Mouse (Mus musculus) testis, adult 2 months (tissue): ENCODE results near the gene Akt2.

Source experiments
- CTCF ChIP-seq: fragments of 200-500 bp; IDR thresholded peaks from 2 replicates; pipeline ENCODE4 v1.5.1; 2012; ENCODE audit warnings: low read depth, mild to moderate bottlenecking, inconsistent platforms, low read length, moderate library complexity; ENCODE audit not compliant: control insufficient read depth, insufficient read depth, insufficient replicate concordance
- POLR2A ChIP-seq: fragments of 200-500 bp; IDR thresholded peaks from 2 replicates; pipeline ENCODE4 v1.6.1; 2012; ENCODE audit warnings: low read depth, mild to moderate bottlenecking, inconsistent platforms, low read length, moderate library complexity; ENCODE audit not compliant: control insufficient read depth

GRCm38 (mm10) chr7:27674522-27675221, 83.3 kb downstream of the Akt2 start, which contains the start of gene Map3k10:
- TF ChIP-seq POLR2A, result peak; percentile 57
- TF ChIP-seq CTCF, result no peak
